Mouse (Mus musculus): ENCODE results near the gene Ttll11. TPM values are rescaled to one million over a fixed set of nuclear protein-coding genes. Genes with fewer than 3 reads are reported as not detected.

The Ttll11 gene
- polyA plus RNA-seq, 1 experiment, result not detected

DNA sequence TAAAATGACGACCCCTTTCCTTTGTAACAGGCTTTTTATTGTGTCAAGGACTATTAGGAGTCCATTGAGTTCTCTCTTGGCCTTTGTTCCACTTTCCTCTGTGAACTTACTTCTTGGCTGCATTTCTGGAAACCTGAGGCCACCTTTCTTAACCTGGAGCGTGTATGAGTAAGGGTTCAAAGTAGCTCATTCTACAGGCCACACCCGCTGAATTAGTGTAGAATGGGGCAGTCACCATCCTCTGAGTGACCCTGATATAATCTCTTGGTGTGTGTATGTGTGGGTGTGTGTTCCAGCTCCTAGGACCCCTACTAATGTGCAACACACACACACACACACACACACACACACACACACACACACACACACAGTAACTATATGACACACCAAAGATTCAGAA, 89.1 kb downstream of the Ttll11 start:
- no peak overlapping the region for H3K27ac ChIP-seq (ENCODE audit: insufficient read depth, low read depth, low read length)
- no peaks in the 10 kb centered on the region for H3K4me1 ChIP-seq (ENCODE audit: control insufficient read depth, insufficient read depth, low read length)
- TF ChIP-seq CTCF (IDR thresholded peaks at IDR 0.05; ENCODE audit: low read depth, low read length) (no peak), POLR2A (IDR thresholded peaks at IDR 0.05; ENCODE audit: borderline replicate concordance, low read depth, low read length) (no peak)
- no peak overlapping the region for H3K4me3 ChIP-seq (ENCODE audit: insufficient read depth, low read length)

DNA sequence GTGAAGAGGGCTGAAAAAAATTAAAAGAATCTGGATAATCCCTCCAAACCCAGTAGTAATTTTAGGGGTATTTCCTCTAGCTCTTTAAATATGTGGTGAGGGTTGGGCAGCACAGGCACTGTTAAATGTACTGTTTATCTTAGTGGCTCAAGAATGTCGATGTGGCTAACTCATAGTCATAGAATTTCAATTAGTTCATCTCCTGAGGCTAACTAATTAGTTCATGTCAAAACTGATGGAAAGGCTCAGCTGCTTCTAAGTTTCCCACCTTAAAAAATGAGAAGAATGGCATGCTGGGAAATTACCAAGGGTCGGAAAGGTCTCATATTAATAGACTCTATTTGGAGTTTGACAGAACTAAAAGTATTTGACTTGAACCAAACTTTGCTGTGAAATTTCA, 89.9 kb downstream of the Ttll11 start:
- no peak overlapping the region for H3K4me3 ChIP-seq (ENCODE audit: insufficient read depth, low read length)
- no peak overlapping the region for H3K27ac ChIP-seq (ENCODE audit: insufficient read depth, low read depth, low read length)
- no peaks in the 10 kb centered on the region for H3K4me1 ChIP-seq (ENCODE audit: control insufficient read depth, insufficient read depth, low read length)
- TF ChIP-seq CTCF (IDR thresholded peaks at IDR 0.05; ENCODE audit: low read depth, low read length), result no peak
- TF ChIP-seq POLR2A (IDR thresholded peaks at IDR 0.05; ENCODE audit: borderline replicate concordance, low read depth, low read length), result no peak

DNA sequence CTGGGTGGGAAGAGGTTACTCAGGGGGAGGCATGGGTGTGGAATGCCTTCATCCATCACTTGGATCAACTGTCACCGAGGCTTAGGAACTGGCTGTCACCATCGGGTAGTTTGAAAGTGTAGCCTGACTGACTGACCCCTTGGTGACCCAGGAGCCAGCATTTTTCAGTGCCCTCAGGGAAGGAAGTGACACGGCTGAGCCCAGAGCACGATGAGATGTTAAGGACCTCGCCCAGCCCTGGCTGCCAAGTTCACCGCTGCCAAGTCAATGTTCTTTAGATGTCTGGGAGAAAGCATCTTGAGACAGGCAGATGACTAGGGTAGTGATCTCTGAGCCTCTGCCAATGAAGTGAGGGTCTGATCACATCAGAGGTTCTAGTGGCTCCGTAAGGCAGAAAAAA, 95.4 kb downstream of the Ttll11 start:
- no peaks in the 10 kb centered on the region for H3K4me1 ChIP-seq (ENCODE audit: control insufficient read depth, insufficient read depth, low read length)
- H3K4me3 ChIP-seq (ENCODE audit: insufficient read depth, low read length), result no peak overlapping the region
- no peak for TF ChIP-seq CTCF (IDR thresholded peaks at IDR 0.05; ENCODE audit: low read depth, low read length)
- TF ChIP-seq POLR2A (IDR thresholded peaks at IDR 0.05; ENCODE audit: borderline replicate concordance, low read depth, low read length), result no peak
- H3K27ac ChIP-seq (ENCODE audit: insufficient read depth, low read depth, low read length), result no peak overlapping the region

DNA sequence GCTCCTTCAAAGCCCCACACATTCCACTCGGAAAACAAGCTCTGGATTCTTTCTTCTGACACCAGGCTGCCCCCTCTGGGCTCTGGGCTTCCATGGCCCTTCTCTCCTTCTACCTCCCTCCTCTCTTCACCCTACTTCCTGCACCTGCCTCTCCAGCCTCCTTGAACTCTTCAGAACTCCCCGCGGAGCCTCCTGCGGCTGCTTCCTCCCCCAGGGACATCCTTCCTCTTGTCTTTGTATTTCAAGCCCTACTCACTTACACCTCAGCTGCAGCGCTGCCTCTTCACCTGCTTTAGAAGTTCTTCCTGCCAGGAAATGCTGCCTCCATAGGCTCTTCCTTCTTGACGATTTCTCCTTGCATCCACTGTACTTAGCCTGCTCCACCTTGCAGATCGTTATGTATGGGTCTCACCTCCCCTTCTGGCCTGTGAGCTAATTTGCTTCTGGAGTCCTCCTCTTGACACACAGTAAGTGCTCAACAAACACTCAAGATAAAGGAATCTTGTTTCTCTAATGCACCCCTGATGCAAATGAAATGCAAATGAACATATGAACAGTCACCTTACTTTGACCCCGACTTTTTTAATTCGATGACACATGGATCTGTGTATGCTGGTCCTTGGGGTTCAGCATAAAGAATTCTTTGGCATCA, 97.3 kb downstream of the Ttll11 start:
- TF ChIP-seq POLR2A (IDR thresholded peaks at IDR 0.05; ENCODE audit: borderline replicate concordance, low read depth, low read length), result no peak
- TF ChIP-seq CTCF (IDR thresholded peaks at IDR 0.05; ENCODE audit: low read depth, low read length), result no peak
- H3K27ac ChIP-seq (ENCODE audit: insufficient read depth, low read depth, low read length), result no peak overlapping the region
- H3K4me1 ChIP-seq (ENCODE audit: control insufficient read depth, insufficient read depth, low read length), result no peaks in the 10 kb centered on the region
- no peak overlapping the region for H3K4me3 ChIP-seq (ENCODE audit: insufficient read depth, low read length)

DNA sequence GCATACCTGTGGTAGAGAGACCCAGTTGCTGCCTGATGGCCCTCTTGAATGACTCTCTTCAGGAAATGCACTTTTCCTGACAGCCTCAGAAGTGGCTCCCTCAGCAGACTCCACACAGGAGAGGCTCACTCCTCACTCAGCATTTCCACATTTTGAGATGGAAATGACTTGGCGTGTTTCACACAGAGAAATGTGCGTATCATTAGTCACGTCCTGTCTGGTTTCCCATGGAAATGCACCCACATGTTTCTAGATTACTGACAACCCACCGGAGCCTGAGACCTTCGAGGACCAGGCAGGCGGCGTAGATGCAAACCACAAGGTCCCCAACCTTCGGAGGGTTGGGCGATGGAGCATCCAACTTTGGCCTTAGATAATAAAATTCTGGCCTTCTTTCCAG, 97.8 kb downstream of the Ttll11 start:
- Histone ChIP-seq H3K4me3 (ENCODE audit: insufficient read depth, low read length) (no peak overlapping the region), H3K4me1 (ENCODE audit: control insufficient read depth, insufficient read depth, low read length) (no peaks in the 10 kb centered on the region), H3K27ac (ENCODE audit: insufficient read depth, low read depth, low read length) (no peak overlapping the region)
- TF ChIP-seq CTCF (IDR thresholded peaks at IDR 0.05; ENCODE audit: low read depth, low read length) (no peak), POLR2A (IDR thresholded peaks at IDR 0.05; ENCODE audit: borderline replicate concordance, low read depth, low read length) (no peak)

DNA sequence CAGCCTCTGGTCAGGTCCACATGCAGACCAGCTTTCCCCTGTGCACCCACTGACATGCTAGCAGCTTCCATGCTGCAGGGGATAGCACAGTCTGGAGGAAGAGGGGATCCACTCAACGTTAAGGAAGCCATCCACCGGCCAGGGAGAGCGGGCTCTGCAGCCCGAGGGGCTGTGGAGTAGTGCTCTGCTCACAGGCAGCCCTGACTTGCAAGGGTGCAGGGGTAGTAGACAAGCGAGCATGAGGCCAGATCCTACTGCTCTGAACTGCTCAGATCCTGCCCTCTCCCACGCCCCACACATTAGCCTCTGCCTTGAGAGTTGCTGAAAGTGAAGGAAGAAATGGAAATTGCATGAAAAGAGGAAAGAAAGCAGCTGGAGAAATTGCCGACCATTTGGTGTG, 99.4 kb downstream of the Ttll11 start:
- H3K4me1 ChIP-seq (ENCODE audit: control insufficient read depth, insufficient read depth, low read length), result no peaks in the 10 kb centered on the region
- TF ChIP-seq POLR2A (IDR thresholded peaks at IDR 0.05; ENCODE audit: borderline replicate concordance, low read depth, low read length) (no peak), CTCF (IDR thresholded peaks at IDR 0.05; ENCODE audit: low read depth, low read length) (no peak)
- no peak overlapping the region for H3K27ac ChIP-seq (ENCODE audit: insufficient read depth, low read depth, low read length)
- no peak overlapping the region for H3K4me3 ChIP-seq (ENCODE audit: insufficient read depth, low read length)

DNA sequence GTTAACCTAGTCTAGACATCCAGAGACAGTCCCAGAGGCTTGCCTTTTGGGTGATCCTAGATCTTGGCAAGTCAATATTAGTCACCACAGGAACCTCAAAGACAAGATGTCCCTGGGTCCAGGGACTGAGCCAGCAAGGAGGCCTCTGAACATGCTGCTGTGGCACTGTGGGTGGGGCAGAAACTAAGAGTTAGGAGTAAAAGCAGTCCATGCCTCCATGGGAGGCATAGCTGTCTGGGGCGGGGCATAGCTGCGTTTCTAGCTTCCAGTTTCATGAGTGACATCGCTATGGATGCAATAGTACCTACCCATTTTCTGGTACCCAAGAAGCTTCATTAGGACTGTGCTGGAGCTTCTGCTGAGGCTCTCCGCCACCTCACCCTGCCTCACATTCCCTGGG, 99.8 kb downstream of the Ttll11 start:
- H3K27ac ChIP-seq (ENCODE audit: insufficient read depth, low read depth, low read length), result no peak overlapping the region

DNA sequence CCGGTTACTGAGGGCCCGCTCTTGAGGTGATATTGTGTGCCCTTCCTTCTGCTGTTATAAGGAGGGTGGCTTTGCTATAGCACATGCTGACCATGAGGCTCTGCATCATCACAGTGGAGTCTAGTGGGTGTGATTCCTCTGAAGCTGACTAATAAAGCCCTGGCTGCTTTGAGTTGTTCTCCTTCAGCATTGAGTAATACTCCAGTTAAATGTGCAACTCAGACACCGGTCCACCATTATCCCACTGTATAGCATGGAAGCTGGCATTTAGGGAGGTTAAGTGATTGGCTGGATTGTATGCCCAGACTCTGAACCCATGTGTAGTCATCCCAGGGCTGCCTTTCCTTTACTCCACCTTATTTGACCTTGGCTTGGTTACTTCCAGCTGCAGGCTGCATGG, 101.2 kb downstream of the Ttll11 start:
- TF ChIP-seq POLR2A (IDR thresholded peaks at IDR 0.05; ENCODE audit: borderline replicate concordance, low read depth, low read length) (no peak), CTCF (IDR thresholded peaks at IDR 0.05; ENCODE audit: low read depth, low read length) (no peak)
- Histone ChIP-seq H3K4me3 (ENCODE audit: insufficient read depth, low read length) (no peak overlapping the region), H3K27ac (ENCODE audit: insufficient read depth, low read depth, low read length) (no peak overlapping the region), H3K4me1 (ENCODE audit: control insufficient read depth, insufficient read depth, low read length) (no peaks in the 10 kb centered on the region)

More for the DNA sequence above, 99.8 kb downstream of the Ttll11 start:
- Histone ChIP-seq H3K4me1 (ENCODE audit: control insufficient read depth, insufficient read depth, low read length) (no peaks in the 10 kb centered on the region), H3K4me3 (ENCODE audit: insufficient read depth, low read length) (no peak overlapping the region)
- TF ChIP-seq CTCF (IDR thresholded peaks at IDR 0.05; ENCODE audit: low read depth, low read length) (no peak), POLR2A (IDR thresholded peaks at IDR 0.05; ENCODE audit: borderline replicate concordance, low read depth, low read length) (no peak)

DNA sequence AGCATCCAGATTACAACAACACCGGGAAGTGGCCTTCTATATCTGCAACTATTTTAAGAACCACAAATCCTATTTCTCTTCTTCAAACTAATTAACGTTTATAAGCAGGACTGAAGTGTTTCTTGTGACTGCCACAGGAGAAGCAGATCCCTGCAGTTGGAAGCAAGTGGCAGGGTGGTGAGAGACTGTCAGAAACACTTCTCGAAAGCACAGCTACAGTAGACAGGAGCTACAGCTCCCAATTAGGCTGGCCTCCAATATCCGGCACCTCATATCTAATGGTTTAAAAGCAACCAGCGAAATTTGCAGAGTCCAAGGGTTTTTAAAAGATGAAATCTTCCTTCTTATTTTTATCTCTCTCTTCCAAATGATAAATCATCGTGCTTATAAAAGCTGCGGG, 104.1 kb downstream of the Ttll11 start:
- no peak overlapping the region for H3K27ac ChIP-seq (ENCODE audit: insufficient read depth, low read depth, low read length)
- H3K4me3 ChIP-seq (ENCODE audit: insufficient read depth, low read length), result no peak overlapping the region
- no peak for TF ChIP-seq POLR2A (IDR thresholded peaks at IDR 0.05; ENCODE audit: borderline replicate concordance, low read depth, low read length)
- no peak for TF ChIP-seq CTCF (IDR thresholded peaks at IDR 0.05; ENCODE audit: low read depth, low read length)
- no peaks in the 10 kb centered on the region for H3K4me1 ChIP-seq (ENCODE audit: control insufficient read depth, insufficient read depth, low read length)

DNA sequence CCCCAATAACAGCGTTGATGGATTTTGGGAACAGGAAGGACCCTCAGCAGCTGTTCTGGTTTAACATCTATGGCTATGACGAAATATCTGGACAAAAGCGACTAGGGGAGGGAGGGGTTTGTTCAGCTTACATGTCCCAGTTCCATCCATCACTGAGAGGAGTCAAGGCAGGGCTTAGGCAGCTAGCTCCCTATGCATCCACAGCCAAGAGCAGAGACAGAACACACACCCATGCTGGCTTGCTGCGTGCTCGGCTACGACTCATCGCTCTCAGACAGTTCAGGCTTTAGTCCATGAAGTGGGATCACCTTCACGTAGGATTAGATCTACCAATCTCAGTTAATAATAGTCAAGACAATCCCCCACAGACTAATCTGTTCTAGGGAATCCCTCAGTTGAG, 105.3 kb downstream of the Ttll11 start:
- Histone ChIP-seq H3K4me3 (ENCODE audit: insufficient read depth, low read length) (no peak overlapping the region), H3K27ac (ENCODE audit: insufficient read depth, low read depth, low read length) (no peak overlapping the region), H3K4me1 (ENCODE audit: control insufficient read depth, insufficient read depth, low read length) (no peaks in the 10 kb centered on the region)
- no peak for TF ChIP-seq POLR2A (IDR thresholded peaks at IDR 0.05; ENCODE audit: borderline replicate concordance, low read depth, low read length)
- no peak for TF ChIP-seq CTCF (IDR thresholded peaks at IDR 0.05; ENCODE audit: low read depth, low read length)

DNA sequence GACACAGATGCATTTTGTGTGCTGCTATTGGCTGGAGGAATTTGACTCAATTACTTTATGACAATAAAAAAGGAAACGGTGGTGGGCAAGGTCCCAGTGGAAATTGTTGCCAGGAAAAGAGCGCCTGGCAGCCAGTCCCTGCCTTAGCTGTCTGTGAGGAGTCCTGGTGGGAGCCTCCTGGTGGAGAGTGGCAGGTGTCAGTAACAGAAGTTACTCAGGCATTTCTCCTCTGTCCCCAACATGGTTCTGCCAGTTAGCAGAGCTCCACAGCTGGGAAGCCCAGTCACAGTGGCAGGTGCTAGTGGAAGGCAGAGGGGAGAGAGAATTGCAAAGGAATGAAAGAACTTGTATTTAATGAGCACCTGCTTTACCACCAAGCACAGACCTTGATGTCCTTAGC, 110.5 kb downstream of the Ttll11 start:
- no peak overlapping the region for H3K27ac ChIP-seq (ENCODE audit: insufficient read depth, low read depth, low read length)
- H3K4me3 ChIP-seq (ENCODE audit: insufficient read depth, low read length), result no peak overlapping the region
- TF ChIP-seq CTCF (IDR thresholded peaks at IDR 0.05; ENCODE audit: low read depth, low read length) (no peak), POLR2A (IDR thresholded peaks at IDR 0.05; ENCODE audit: borderline replicate concordance, low read depth, low read length) (no peak)
- no peaks in the 10 kb centered on the region for H3K4me1 ChIP-seq (ENCODE audit: control insufficient read depth, insufficient read depth, low read length)

Data from bone marrow macrophage, adult 2 months (primary cell).